Mouse (Mus musculus): ENCODE results near the gene Nenf.

DNA sequence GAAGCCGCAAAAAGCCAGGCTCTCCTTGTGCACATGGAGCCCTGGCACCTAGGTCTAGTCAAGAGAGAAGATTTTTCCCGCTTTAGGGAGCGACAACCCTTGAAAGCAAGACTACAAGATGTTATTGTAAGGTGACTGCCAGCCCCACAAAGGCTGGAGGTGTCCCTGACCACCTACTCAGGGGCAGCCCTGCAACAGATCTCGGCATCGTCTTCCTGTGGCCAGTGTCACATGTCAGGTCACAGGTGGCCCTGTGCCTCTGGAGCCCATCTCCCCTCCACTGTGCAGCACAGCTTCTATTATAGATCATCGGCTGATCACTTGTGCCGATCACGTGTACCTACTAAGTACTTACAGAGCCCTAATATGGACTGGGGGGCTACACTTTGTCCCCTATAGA is 29.6 kb upstream of the Nenf start:
- TF ChIP-seq E2F4 (IDR thresholded peaks at IDR 0.05; ENCODE audit: insufficient read depth) (no peak), MYOD1 (IDR thresholded peaks at IDR 0.05; ENCODE audit: control insufficient read depth in 1 of 3, insufficient read length in 2 of 3, low read depth in 2 of 3) (no peak), POLR2A (IDR thresholded peaks at IDR 0.05; ENCODE audit: insufficient read length, low read depth) (no peak), TCF12 (IDR thresholded peaks at IDR 0.05; ENCODE audit: insufficient read depth, poor library complexity, severe bottlenecking) (no peak), MYOG (IDR thresholded peaks at IDR 0.05; ENCODE audit: control insufficient read depth in 1 of 3, insufficient read depth in 1 of 3, insufficient read length in 2 of 3, low read depth in 2 of 3) (no peak), MAX (IDR thresholded peaks at IDR 0.05; ENCODE audit: low read depth) (no peak)
